Mouse (Mus musculus) c-Kit-positive CD71-positive TER-119-positive erythroid progenitor cells, embryonic 14.5 days (primary cell): ENCODE data around the gene Cdk5rap2.

Experiments
- DNase-seq: peaks from one replicate; pipeline ENCODE4 v3.0.0-alpha.2; 2013; ENCODE audit warnings: low spot score

Cdk5rap2 gene

GRCm38 (mm10) chr4:70260419-70260807 lies 149.8 kb downstream of the Cdk5rap2 start:
- no peak for DNase-seq

- DNase-seq, result no peak
Measured at GRCm38 (mm10) chr4:70259726-70260418, 150.4 kb downstream of the Cdk5rap2 start.

GRCm38 (mm10) chr4:70258826-70259225 lies 151.4 kb downstream of the Cdk5rap2 start:
- no peak for DNase-seq

GRCm38 (mm10) chr4:70258205-70258604 lies 152.0 kb downstream of the Cdk5rap2 start:
- no peak for DNase-seq

GRCm38 (mm10) chr4:70251782-70252181 lies 158.5 kb downstream of the Cdk5rap2 start:
- DNase-seq, result no peak

GRCm38 (mm10) chr4:70245706-70246105 lies 164.5 kb downstream of the Cdk5rap2 start:
- no peak for DNase-seq

- DNase-seq, result no peak
Measured at GRCm38 (mm10) chr4:70243561-70244120, 166.6 kb downstream of the Cdk5rap2 start.

- no peak for DNase-seq
Measured at GRCm38 (mm10) chr4:70239731-70240130, 170.5 kb downstream of the Cdk5rap2 start.

- no peak for DNase-seq
Measured at GRCm38 (mm10) chr4:70238862-70239261, 171.4 kb downstream of the Cdk5rap2 start.

- no peak for DNase-seq
Measured at GRCm38 (mm10) chr4:70232383-70232782, 177.9 kb downstream of the Cdk5rap2 start.

GRCm38 (mm10) chr4:70229874-70230273 lies 180.4 kb downstream of the Cdk5rap2 start:
- DNase-seq, result no peak

- no peak for DNase-seq
Measured at GRCm38 (mm10) chr4:70228350-70228749, 181.9 kb downstream of the Cdk5rap2 start.

GRCm38 (mm10) chr4:70227667-70228066 lies 182.6 kb downstream of the Cdk5rap2 start:
- DNase-seq, result no peak

- no peak for DNase-seq
Measured at GRCm38 (mm10) chr4:70224503-70224902, 185.7 kb downstream of the Cdk5rap2 start.

GRCm38 (mm10) chr4:70221878-70222277 lies 188.4 kb downstream of the Cdk5rap2 start:
- no peak for DNase-seq

- DNase-seq, result no peak
Measured at GRCm38 (mm10) chr4:70221370-70221769, 188.9 kb downstream of the Cdk5rap2 start.

GRCm38 (mm10) chr4:70220277-70221180 lies 189.7 kb downstream of the Cdk5rap2 start:
- DNase-seq, result no peak

GRCm38 (mm10) chr4:70219776-70220175 lies 190.5 kb downstream of the Cdk5rap2 start:
- DNase-seq, result no peak

GRCm38 (mm10) chr4:70185971-70186370 lies 224.3 kb downstream of the Cdk5rap2 start:
- no peak for DNase-seq
